Mouse (Mus musculus) CH12F3 (cell line): Measurements from ENCODE around the gene Vmn1r58.
"Not testable (repeated sequence)": the region's sequence is repeated elsewhere in the genome, so short reads cannot be mapped to it uniquely, and the experiment has no call there.

Experiments used
- in situ Hi-C: fragments of 300-500 bp; cut with MboI; formaldehyde crosslinking; loops from 2 replicates; pipeline ENCODE4 v1.14.3; 2020; ENCODE audit warnings: low sequenced_read_pairs

The Vmn1r58 gene

GRCm38 (mm10) chr7:5413296-5413695, at the start of gene Vmn1r58:
Gene Vmn1r58 (minus strand): TSS chr7:5413396.
- in situ Hi-C loops: not testable (repeated sequence)

GRCm38 (mm10) chr7:5456674-5457073, 43.5 kb upstream of the Vmn1r58 start, which contains the start of gene Vmn1r59:
Gene Vmn1r59 (minus strand): TSS chr7:5456774.
- in situ Hi-C loops: no loop called here

- in situ Hi-C loops: not testable (repeated sequence)
Measured at GRCm38 (mm10) chr7:5454011-5454410, 40.8 kb upstream of the Vmn1r58 start.

- in situ Hi-C loops: no loop called here
Measured at GRCm38 (mm10) chr7:5448627-5449026, 35.4 kb upstream of the Vmn1r58 start.

GRCm38 (mm10) chr7:5406201-5406600, 7.0 kb downstream of the Vmn1r58 start:
- in situ Hi-C loops: no loop called here

GRCm38 (mm10) chr7:5366724-5367123, 46.5 kb downstream of the Vmn1r58 start:
- in situ Hi-C loops: no loop called here

GRCm38 (mm10) chr7:5363599-5363998, 49.6 kb downstream of the Vmn1r58 start:
- in situ Hi-C loops: no loop called here
